Mouse (Mus musculus): Measurements from ENCODE around the gene Trnp1. TPM values are rescaled to one million over a fixed set of nuclear protein-coding genes. Genes with fewer than 3 reads are reported as not detected.

The Trnp1 gene
- total RNA-seq, 2 experiments from 2014 or later = 156 to 160 TPM

DNA sequence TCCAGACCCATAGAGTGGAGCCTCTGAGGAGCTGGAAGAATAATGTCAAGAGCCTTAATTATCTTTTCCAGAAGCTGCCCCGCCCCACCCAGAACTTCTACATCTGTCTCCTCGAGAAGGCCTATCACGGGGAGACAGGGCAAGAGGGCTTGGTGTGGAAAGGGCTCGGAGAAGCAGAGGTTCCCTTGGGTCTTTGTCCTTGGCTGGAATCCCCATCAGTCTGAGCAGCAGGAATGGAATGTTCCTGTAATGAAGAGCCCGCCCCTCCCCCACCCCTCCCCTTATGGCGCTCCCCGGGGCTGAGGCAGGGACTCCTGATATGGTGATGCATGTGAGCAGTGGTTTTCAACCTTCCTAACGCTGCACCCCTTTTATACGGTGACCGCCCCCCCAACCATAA is 6.5 kb downstream of the Trnp1 start:
- no peak for TF ChIP-seq CTCF (IDR thresholded peaks at IDR 0.05)
- H3K4me3 ChIP-seq = no peak overlapping the region
- intact Hi-C loops (cut with DNase I) = no loop called here

GRCm38 (mm10) chr4:133489489-133490245 is 8.7 kb downstream of the Trnp1 start:
- no peak overlapping the region for H3K4me3 ChIP-seq
- no peak overlapping the region for H3K27ac ChIP-seq
- intact Hi-C loops (cut with DNase I) = no loop called here
- DNase-seq (ENCODE audit: extremely low spot score in 1 of 2, low spot score in 2 of 2) = no peak
- TF ChIP-seq CTCF (IDR thresholded peaks at IDR 0.05) = no peak

More for the DNA sequence above, 6.5 kb downstream of the Trnp1 start:
- H3K27ac ChIP-seq = no peak overlapping the region
- no peak for DNase-seq (ENCODE audit: extremely low spot score in 1 of 2, low spot score in 2 of 2)

- intact Hi-C loops (cut with DNase I) = no loop called here
- DNase-seq (ENCODE audit: extremely low spot score in 1 of 2, low spot score in 2 of 2) = no peak
- no peak for TF ChIP-seq CTCF (IDR thresholded peaks at IDR 0.05)
- Histone ChIP-seq H3K27ac (no peak overlapping the region), H3K4me3 (no peak overlapping the region)
Observed at GRCm38 (mm10) chr4:133488619-133489392, 9.5 kb downstream of the Trnp1 start.

GRCm38 (mm10) chr4:133486673-133487357 is 11.5 kb downstream of the Trnp1 start:
- H3K27ac ChIP-seq = no peak overlapping the region
- intact Hi-C loops (cut with DNase I) = no loop called here
- no peak for DNase-seq (ENCODE audit: extremely low spot score in 1 of 2, low spot score in 2 of 2)
- H3K4me3 ChIP-seq = no peak overlapping the region
- TF ChIP-seq CTCF (IDR thresholded peaks at IDR 0.05) = no peak

GRCm38 (mm10) chr4:133485691-133486425 is 12.5 kb downstream of the Trnp1 start:
- TF ChIP-seq CTCF (IDR thresholded peaks at IDR 0.05) = no peak
- DNase-seq (ENCODE audit: extremely low spot score in 1 of 2, low spot score in 2 of 2) = no peak
- intact Hi-C loops (cut with DNase I) = no loop called here
- Histone ChIP-seq H3K27ac (no peak overlapping the region), H3K4me3 (no peak overlapping the region)

DNA sequence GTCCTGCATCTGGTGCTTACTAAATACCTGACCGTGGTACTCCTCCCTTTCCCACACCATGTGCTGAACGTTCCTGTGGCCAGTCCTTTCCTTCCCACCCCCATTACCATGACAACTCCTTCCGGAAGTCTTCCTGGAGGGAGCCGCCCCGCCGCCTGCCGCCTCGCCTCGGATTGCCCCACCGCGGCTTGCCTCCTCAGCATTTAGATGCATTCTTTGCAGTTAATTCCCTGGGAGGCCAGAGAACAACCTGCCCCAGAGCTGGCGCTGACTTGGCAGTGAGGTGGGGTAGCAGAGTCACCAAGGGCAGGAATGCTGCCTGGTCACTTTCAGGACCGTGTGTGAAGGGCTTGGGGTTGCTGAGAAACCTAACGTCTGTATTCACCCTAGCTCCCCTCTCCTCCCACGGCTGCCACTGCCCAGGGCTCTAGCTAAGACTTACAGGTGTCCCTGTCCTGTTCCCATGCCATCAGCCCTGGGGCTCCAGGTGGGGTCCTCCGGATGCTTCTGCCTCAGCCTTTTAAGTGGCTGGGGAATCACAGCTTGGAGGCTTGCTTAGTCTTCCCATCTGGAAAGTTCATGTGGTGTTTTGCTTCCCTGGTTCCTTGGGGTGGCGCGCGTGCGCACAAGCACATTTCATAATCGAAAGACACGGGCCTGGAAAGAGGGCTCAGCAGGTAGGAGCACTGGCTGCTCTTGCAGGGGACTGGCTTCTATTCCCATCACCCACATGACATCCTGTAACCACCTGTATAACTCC is 13.9 kb downstream of the Trnp1 start:
- Histone ChIP-seq H3K27ac (peak overlapping the region; percentile 38; the same call in 1 of the 2 replicates), H3K4me3 (peak overlapping the region; percentile 30)
- DNase-seq (ENCODE audit: extremely low spot score in 1 of 2, low spot score in 2 of 2) = peak in 1 of 2 experiments; percentile 33
- TF ChIP-seq CTCF (IDR thresholded peaks at IDR 0.05) = no peak; the same call in 1 of the 2 replicates
- intact Hi-C loops (cut with DNase I) = no loop called here

GRCm38 (mm10) chr4:133482479-133482878 is 15.9 kb downstream of the Trnp1 start:
- H3K27ac ChIP-seq = no peak overlapping the region

GRCm38 (mm10) chr4:133481488-133481887 is 16.9 kb downstream of the Trnp1 start:
- no peak overlapping the region for H3K27ac ChIP-seq
- TF ChIP-seq CTCF (IDR thresholded peaks at IDR 0.05) = no peak
- intact Hi-C loops (cut with DNase I) = no loop called here
- no peak for DNase-seq (ENCODE audit: extremely low spot score in 1 of 2, low spot score in 2 of 2)
- no peak overlapping the region for H3K4me3 ChIP-seq

More at GRCm38 (mm10) chr4:133482479-133482878, 15.9 kb downstream of the Trnp1 start:
- TF ChIP-seq CTCF (IDR thresholded peaks at IDR 0.05) = no peak
- H3K4me3 ChIP-seq = no peak overlapping the region
- intact Hi-C loops (cut with DNase I) = no loop called here
- DNase-seq (ENCODE audit: extremely low spot score in 1 of 2, low spot score in 2 of 2) = no peak

GRCm38 (mm10) chr4:133480754-133481153 is 17.6 kb downstream of the Trnp1 start:
- no peak for DNase-seq (ENCODE audit: extremely low spot score in 1 of 2, low spot score in 2 of 2)
- intact Hi-C loops (cut with DNase I) = no loop called here
- no peak for TF ChIP-seq CTCF (IDR thresholded peaks at IDR 0.05)
- no peak overlapping the region for H3K27ac ChIP-seq
- H3K4me3 ChIP-seq = no peak overlapping the region

DNA sequence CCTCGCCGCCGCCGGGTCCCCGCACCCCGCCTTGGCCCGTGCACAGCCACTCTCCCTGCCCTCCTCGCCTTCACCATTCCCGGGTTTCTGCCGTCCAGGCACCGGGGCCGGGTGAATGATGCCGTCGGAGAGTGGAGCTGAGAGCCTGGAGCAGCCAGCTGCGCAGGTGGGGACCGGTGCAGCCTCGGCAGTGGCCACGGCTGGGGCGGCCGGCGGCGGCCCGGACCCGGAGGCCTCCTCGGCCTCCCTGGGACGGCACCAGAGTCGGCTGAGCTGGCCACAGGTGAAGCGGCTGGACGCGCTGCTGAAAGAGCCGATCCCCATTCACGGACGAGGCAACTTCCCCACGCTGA is 18.2 kb downstream of the Trnp1 start:
- no peak for TF ChIP-seq CTCF (IDR thresholded peaks at IDR 0.05)
- Histone ChIP-seq H3K4me3 (peak overlapping the region; percentile 29; the same call in 1 of the 2 replicates), H3K27ac (no peak overlapping the region)
- intact Hi-C loops (cut with DNase I) = no loop called here
- no peak for DNase-seq (ENCODE audit: extremely low spot score in 1 of 2, low spot score in 2 of 2)
